Mouse (Mus musculus) kidney, embryonic 15.5 days (tissue): Measurements from ENCODE around the gene BC067074. TPM values are rescaled to one million over a fixed set of nuclear protein-coding genes. Genes with fewer than 3 reads are reported as not detected.
"Not testable (repeated sequence)": the region's sequence is repeated elsewhere in the genome, so short reads cannot be mapped to it uniquely, and the experiment has no call there.

Experiments
- ATAC-seq: fragments of 200-750 bp; cut with Nextera tagmentation; replicated peaks from 2 replicates; pipeline ENCODE4 v1.8.0; 2017; ENCODE audit warnings: moderate TSS enrichment; ENCODE audit not compliant: low FRiP score
- H3K27ac ChIP-seq: fragments of 300-500 bp; sonication (generic); 2 replicates; pipeline ENCODE4 v1.5.1; 2015; ENCODE audit warnings: mild to moderate bottlenecking, inconsistent platforms
- H3K27me3 ChIP-seq: fragments of 300-500 bp; sonication (generic); 2 replicates; pipeline ENCODE4 v1.6.1; 2015; ENCODE audit warnings: inconsistent platforms
- H3K36me3 ChIP-seq: fragments of 300-500 bp; sonication (generic); 2 replicates; pipeline ENCODE4 v1.6.1; 2015; ENCODE audit warnings: inconsistent platforms
- H3K4me1 ChIP-seq: fragments of 300-500 bp; sonication (generic); 2 replicates; pipeline ENCODE4 v1.6.1; 2015; ENCODE audit warnings: inconsistent platforms
- H3K4me2 ChIP-seq: fragments of 300-500 bp; sonication (generic); 2 replicates; pipeline ENCODE4 v1.6.1; 2015; ENCODE audit warnings: moderate library complexity, mild to moderate bottlenecking, inconsistent platforms
- H3K4me3 ChIP-seq: fragments of 300-500 bp; sonication (generic); replicated peaks from 2 replicates; pipeline ENCODE4 v1.5.1; 2015; ENCODE audit warnings: mild to moderate bottlenecking, inconsistent platforms
- H3K9ac ChIP-seq: fragments of 300-500 bp; sonication (generic); 2 replicates; pipeline ENCODE4 v1.6.1; 2015; ENCODE audit warnings: mild to moderate bottlenecking, inconsistent platforms
- H3K9me3 ChIP-seq: fragments of 300-500 bp; sonication (generic); replicated peaks from 2 replicates; pipeline ENCODE4 v1.6.1; 2016; ENCODE audit warnings: inconsistent platforms
- WGBS: fragments of 180-500 bp; shearing (Covaris S2); methylation state at CpG from one replicate; pipeline ENCODE4 v1.1.7; 2015; ENCODE audit warnings: mixed read lengths; 5-methylcytosine and 5-hydroxymethylcytosine counted together
- polyA plus RNA-seq: library from polyadenylated mRNA; unstranded; fragments of >200 nt; fragmentation: Nextera tagmentation; extraction: Ambion mirVana; gene quantifications from 2 replicates; pipeline ENCODE4 v1.2.1, GENCODE M21; 2015

The BC067074 gene
- 5.2 and 5.7 TPM in 2 replicates for polyA plus RNA-seq

DNA sequence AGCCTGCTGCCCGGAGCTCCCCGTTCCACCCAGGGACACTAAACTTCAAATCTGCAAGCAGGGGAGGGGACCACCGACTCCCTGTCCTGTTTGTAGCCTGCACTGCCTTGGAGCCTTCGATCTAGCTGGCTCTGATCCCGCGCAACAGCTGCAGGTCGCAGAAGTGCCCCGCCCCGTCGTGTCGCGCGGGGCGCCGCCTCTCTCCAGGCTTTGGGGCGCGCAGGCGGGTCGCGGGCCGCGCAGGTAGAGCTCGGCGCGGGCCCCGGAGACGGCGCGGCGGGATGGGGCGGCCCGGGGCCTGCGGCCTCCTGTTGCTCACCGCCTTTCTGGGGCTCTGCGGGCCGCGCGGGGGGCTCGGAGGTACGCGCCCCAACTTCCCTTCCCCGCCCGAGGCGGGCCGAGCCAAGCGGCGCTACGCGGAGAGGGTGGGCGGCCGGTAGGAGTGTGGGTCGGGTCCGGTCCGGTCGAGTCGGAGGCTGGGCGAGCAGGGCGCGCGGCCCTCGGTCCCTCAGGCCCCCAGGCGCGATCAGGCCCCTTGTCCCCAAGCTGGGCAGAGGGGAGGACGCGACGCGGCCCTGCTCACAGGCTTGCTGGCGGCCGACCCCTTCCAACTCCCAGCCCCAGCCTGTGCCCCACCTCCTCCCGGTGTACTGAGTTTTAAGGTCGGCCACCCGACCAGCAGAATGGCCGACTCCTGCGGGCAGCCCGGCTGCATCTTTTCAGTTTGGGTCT lies at the start of gene BC067074:
TSS of gene BC067074 (plus strand) at position 185 of the 732 bp plus-strand sequence.
- H3K36me3 ChIP-seq = no peaks in the 10 kb centered on the region
- H3K4me1 ChIP-seq = peaks cover 25% of the 10 kb centered on the region
- H3K27me3 ChIP-seq = peaks cover 7% of the 10 kb centered on the region; the same call in 1 of the 2 replicates
- under 1% methylated on average over 73 of the region's 75 CpGs for WGBS
- peak within 1 kb of the TSS; percentile 68 for H3K4me3 ChIP-seq
- peak; percentile 83 for ATAC-seq
- 0 out of 2 replicates have a peak within 1 kb of the TSS, but pooled peaks have one; percentile 32 for H3K27ac ChIP-seq
- H3K9me3 ChIP-seq = no peaks in the 10 kb centered on the region
- peak within 1 kb of the TSS; percentile 92 for H3K4me2 ChIP-seq
- H3K9ac ChIP-seq = peak within 1 kb of the TSS; percentile 74

DNA sequence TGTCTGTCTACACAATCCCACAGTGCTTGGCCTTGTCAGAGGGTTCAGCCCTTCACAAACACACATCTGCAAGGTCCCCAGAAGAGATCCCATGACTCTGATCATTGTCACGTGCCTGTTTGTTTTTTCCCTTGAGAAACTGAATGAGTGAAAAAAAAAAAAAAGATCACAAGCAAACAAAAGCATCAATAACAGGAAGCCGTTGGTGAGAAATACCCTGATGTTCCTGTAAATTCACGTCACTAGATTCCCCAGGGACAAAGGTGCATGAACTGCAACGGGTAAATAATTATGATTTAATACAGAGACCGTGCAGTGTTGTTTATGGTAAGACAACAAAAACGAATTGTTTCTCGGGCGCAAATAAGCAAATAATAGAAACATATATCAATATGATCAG lies 47.9 kb upstream of the BC067074 start:
- no peak for ATAC-seq
- Histone ChIP-seq H3K4me2 (no peak overlapping the region), H3K9ac (no peak overlapping the region), H3K4me3 (no peak overlapping the region), H3K4me1 (no peaks in the 10 kb centered on the region), H3K36me3 (no peaks in the 10 kb centered on the region), H3K9me3 (no peaks in the 10 kb centered on the region), H3K27ac (no peak overlapping the region), H3K27me3 (no peaks in the 10 kb centered on the region)
- WGBS = 55% methylated on average over 8 of the region's 8 CpGs

DNA sequence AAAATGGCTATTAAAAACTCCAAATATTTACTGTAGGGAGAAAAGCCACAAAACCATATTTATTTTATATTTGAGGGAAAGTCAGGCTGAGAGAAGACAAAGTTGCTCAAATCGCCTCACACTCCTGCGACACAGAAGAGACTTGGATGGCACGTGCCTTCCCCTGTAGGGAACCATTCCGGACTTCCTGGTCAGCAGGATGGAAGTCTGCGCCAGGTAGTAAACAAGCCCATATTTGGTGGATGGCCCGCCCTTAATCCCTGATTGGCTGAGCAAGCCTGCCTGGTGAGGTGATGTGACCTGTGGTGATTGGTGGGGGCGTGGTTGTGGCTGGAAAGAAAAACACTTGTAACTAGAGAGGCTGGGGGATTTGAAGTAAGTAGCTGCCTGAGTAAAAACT lies 40.4 kb upstream of the BC067074 start:
- not testable (repeated sequence) for H3K27ac ChIP-seq, ATAC-seq, H3K36me3 ChIP-seq, H3K4me2 ChIP-seq, H3K9ac ChIP-seq, H3K27me3 ChIP-seq, H3K4me1 ChIP-seq, H3K9me3 ChIP-seq, H3K4me3 ChIP-seq
- WGBS = 90% methylated on average over 7 of the region's 7 CpGs

DNA sequence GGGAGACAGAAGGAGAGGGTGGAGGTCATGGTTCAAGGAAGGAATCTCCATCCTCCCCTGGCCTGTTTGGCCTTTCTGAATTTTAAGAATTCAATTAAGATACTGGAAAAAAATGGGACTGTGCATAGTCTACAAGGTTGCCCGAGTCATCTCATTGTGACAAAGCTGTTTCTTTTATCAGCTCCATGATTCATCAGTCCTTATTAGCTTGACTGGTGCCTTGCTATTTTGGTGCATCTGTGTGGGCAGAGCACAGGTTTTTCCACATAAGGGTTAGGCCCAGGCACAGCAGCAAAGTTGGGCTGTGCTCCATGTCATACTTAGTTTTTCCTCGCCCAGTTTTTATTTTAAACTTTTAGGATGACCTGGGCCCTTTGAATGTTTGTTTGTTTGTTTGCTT lies 36.2 kb upstream of the BC067074 start:
- Histone ChIP-seq H3K4me1 (no peaks in the 10 kb centered on the region), H3K27ac (no peak overlapping the region), H3K4me3 (no peak overlapping the region), H3K9me3 (no peaks in the 10 kb centered on the region), H3K36me3 (no peaks in the 10 kb centered on the region), H3K4me2 (no peak overlapping the region), H3K27me3 (no peaks in the 10 kb centered on the region), H3K9ac (no peak overlapping the region)
- 85% methylated on average over 2 of the region's 2 CpGs for WGBS
- no peak for ATAC-seq

DNA sequence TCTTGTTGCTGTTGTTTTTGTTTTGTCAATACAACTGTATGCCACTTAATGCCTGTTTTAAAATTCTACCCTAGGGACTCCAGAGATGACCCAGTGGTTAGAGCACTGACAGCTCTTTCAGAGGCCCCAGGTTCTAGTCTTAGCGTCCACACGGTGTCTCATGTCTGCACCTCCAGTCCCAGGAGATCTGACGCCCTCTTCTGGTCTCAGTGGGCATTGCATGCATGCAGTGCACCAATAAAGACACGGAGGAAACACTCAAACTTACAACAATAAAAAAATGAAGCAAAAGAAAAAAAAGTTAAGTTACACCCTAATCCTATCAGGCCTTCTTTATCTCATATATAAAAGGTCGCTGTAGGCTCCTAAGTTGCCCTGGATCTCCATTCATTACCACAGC lies 35.8 kb upstream of the BC067074 start:
- no peak for ATAC-seq
- H3K27me3 ChIP-seq = no peaks in the 10 kb centered on the region
- H3K4me2 ChIP-seq = no peak overlapping the region
- 55% methylated on average over 5 of the region's 5 CpGs for WGBS
- H3K9me3 ChIP-seq = no peaks in the 10 kb centered on the region
- H3K4me3 ChIP-seq = no peak overlapping the region
- no peak overlapping the region for H3K9ac ChIP-seq
- no peaks in the 10 kb centered on the region for H3K36me3 ChIP-seq
- H3K27ac ChIP-seq = no peak overlapping the region
- no peaks in the 10 kb centered on the region for H3K4me1 ChIP-seq

DNA sequence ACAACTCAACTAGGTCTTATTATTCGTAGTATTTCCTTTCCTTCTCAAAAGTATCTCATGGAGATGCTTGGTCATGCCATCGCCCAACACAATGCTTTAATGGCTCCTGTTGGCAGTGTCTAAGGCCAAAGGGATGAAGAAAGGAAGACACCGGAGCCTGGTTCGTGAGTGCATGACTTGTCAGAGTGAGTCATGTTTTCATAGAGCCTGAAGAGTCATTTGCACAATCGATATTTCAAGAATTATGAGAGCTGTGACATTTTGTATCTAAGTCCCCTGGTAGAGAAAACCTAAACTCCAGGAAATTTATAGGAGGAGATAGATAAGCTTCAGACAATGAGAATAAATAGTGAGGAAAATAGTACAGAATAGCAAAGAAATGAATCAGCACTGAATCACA lies 33.7 kb upstream of the BC067074 start:
- Histone ChIP-seq H3K27ac (no peak overlapping the region), H3K4me3 (no peak overlapping the region), H3K36me3 (no peaks in the 10 kb centered on the region), H3K4me1 (no peaks in the 10 kb centered on the region), H3K27me3 (no peaks in the 10 kb centered on the region), H3K9me3 (no peaks in the 10 kb centered on the region), H3K9ac (no peak overlapping the region), H3K4me2 (no peak overlapping the region)
- no peak for ATAC-seq
- 86% methylated on average over 5 of the region's 5 CpGs for WGBS

DNA sequence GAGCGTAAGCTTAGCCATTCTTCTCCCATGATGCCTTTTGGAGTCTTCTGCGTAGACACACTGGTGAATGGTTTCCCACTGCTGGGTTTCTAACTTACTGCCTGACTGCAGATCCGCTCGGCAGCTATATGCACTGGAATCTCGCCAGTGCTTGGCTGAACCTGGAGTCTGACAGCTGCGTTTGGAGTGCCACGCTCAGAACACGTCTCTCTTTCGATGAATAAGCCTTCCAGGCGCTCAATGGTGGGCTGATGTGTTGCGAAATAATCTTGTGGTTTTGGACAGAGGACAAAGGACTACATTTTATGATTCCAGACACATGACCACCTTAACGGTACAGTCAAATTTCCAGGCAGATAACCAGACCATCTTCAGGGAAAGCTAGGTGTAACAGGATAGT lies 30.1 kb upstream of the BC067074 start:
- Histone ChIP-seq H3K4me2 (no peak overlapping the region), H3K4me3 (no peak overlapping the region), H3K9ac (no peak overlapping the region), H3K4me1 (no peaks in the 10 kb centered on the region), H3K9me3 (no peaks in the 10 kb centered on the region), H3K36me3 (no peaks in the 10 kb centered on the region), H3K27ac (no peak overlapping the region), H3K27me3 (no peaks in the 10 kb centered on the region)
- no peak for ATAC-seq
- WGBS = 82% methylated on average over 12 of the region's 12 CpGs

DNA sequence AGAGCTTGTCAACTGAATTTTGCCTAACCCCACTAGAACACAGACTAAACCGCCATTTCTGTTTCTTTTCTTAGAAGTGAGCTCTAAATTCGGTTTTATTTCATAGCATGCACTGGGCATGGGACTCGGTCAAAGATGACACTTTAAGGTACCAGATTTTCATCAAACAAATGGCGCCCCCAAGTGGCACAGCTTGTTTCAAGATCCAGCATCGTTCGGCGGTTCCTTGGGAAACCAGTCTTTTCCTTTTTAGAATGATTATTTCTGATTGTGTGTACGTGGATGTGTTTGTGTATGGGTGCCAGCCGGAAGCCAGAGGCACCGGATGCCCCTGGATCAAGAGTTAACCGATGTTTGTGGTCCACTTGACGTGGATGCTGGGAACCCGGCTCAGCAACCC lies 27.7 kb upstream of the BC067074 start:
- Histone ChIP-seq H3K4me3 (no peak overlapping the region), H3K9ac (no peak overlapping the region), H3K27ac (no peak overlapping the region), H3K4me1 (no peaks in the 10 kb centered on the region), H3K4me2 (no peak overlapping the region), H3K36me3 (no peaks in the 10 kb centered on the region), H3K9me3 (no peaks in the 10 kb centered on the region), H3K27me3 (no peaks in the 10 kb centered on the region)
- WGBS = 28% methylated on average over 13 of the region's 13 CpGs
- no peak for ATAC-seq

DNA sequence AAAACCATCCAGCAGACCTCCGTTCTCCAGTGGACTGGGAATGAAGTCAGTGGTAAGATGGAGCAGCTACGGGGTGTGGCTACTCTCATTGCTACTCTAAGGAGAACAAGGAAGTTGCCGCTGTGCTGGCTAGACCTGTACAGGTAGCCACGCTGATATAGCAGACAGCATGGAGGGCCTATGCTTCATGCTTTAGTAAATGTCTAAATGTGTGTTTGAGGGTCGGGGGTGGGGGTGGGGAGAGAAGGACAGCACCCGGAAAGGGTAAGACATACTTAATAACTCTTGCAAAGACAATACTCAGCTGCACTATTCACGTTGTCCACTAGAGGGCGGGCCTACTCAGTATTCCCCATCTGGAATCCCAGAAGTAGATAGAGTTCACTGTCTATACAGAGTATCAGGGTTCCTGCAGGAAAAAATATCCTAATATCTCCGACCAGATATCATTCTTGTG lies 26.4 kb upstream of the BC067074 start:
- H3K36me3 ChIP-seq = no peaks in the 10 kb centered on the region
- ATAC-seq = no peak
- no peaks in the 10 kb centered on the region for H3K27me3 ChIP-seq
- H3K9ac ChIP-seq = no peak overlapping the region
- H3K27ac ChIP-seq = no peak overlapping the region
- no peaks in the 10 kb centered on the region for H3K4me1 ChIP-seq
- WGBS = 27% methylated on average over 9 of the region's 9 CpGs
- H3K4me2 ChIP-seq = no peak overlapping the region; the same call in 1 of the 2 replicates
- H3K9me3 ChIP-seq = no peaks in the 10 kb centered on the region
- H3K4me3 ChIP-seq = no peak overlapping the region

DNA sequence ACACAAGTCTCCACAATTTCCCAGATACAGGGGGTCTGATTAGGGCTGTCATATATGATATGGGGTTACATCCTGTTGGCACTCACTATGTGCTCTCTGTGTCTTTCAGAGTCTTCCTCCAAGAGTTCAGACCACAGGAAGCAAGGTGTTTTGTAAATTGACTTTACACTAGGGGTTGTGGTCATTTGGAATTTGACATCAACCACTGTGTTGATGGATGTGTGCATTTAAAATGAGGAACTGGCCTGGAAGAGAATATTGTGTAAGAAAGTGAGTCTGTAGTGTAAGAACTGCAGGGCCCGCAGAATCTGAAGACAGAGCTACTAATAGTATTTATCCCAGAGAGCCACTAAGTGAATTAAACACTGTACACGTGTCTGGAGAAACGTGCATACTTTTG lies 25.8 kb upstream of the BC067074 start:
- 88% methylated on average over 3 of the region's 3 CpGs for WGBS

DNA sequence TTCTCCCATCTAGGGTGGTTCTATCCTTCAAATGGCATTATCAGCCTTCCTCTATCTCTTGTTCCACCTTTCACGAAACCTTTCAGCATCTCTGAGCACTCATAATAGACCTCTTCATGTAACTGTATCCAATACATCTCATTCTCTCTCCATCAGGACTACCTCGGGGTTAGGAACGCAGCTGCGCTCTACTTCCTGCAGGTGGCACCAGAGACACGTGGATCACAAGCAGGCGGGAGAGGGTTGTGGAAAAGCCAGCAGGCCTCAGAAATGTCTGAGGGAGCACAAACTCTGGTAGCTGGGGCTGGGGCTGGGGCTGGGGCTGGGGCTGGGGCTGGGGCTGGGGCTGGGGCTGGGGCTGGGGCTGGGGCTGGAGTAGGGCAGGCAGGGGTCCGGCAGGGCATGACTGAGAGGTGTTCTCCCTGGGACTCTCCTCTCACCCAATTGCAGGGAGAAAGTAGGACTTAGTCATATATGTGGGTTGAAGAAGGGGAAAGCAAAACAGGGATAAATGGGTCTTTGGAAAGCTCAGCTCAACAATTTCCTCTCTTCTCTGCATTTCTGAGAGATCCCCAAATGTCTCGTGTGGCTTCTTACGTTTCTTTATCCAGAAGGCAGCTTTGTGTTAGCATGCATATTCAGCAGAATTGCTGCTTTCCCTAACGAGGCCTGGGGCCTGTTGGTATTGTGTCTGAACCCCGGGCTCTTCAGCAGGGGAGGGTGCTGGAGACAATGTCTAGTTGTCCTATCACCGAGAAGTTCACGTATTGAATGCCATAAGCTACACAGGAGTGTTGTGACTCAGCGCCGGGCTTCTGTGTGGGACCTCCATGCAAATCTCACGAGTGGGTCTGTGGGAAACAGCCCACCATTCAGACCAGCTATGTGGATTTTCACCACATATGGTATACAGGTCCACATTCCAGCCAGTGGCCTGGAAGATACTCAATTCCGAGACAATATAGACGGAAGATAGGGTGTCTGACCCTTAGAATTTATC lies 22.9 kb upstream of the BC067074 start:
- WGBS = 53% methylated on average over 18 of the region's 18 CpGs
- no peak overlapping the region for H3K9ac ChIP-seq
- no peak overlapping the region for H3K4me2 ChIP-seq
- no peaks in the 10 kb centered on the region for H3K9me3 ChIP-seq
- H3K4me3 ChIP-seq = no peak overlapping the region
- no peak overlapping the region for H3K27ac ChIP-seq
- no peaks in the 10 kb centered on the region for H3K4me1 ChIP-seq
- H3K27me3 ChIP-seq = no peaks in the 10 kb centered on the region
- peak; percentile 89 for ATAC-seq
- no peaks in the 10 kb centered on the region for H3K36me3 ChIP-seq

More for the DNA sequence above, 25.8 kb upstream of the BC067074 start:
- no peak for ATAC-seq
- Histone ChIP-seq H3K9me3 (no peaks in the 10 kb centered on the region), H3K4me2 (no peak overlapping the region), H3K4me3 (no peak overlapping the region), H3K27me3 (no peaks in the 10 kb centered on the region), H3K9ac (no peak overlapping the region), H3K27ac (no peak overlapping the region), H3K36me3 (no peaks in the 10 kb centered on the region), H3K4me1 (no peaks in the 10 kb centered on the region)

DNA sequence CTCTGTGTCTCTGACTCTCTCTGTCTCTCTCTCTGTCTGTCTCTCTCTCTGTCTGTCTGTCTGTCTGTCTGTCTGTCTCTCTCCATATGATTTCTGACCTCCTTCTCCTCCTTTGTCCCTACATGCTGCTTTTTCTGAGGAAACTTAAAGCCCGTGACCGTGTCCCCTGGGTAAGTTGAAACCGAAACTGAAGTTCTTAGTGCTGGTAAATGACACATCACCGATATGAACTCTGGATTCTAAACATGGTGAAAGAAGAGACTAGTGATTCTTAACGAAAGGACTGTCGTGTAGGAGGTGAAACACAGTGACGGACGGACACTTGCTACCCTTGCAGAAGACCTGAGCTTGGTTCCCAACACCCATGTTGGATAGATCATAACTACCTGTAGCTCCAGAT lies 21.8 kb upstream of the BC067074 start:
- no peak overlapping the region for H3K4me2 ChIP-seq

More for the DNA sequence above, 21.8 kb upstream of the BC067074 start:
- Histone ChIP-seq H3K27me3 (no peaks in the 10 kb centered on the region), H3K4me1 (no peaks in the 10 kb centered on the region), H3K9me3 (no peaks in the 10 kb centered on the region), H3K4me3 (no peak overlapping the region), H3K36me3 (no peaks in the 10 kb centered on the region), H3K27ac (no peak overlapping the region), H3K9ac (no peak overlapping the region)
- 80% methylated on average over 8 of the region's 8 CpGs for WGBS
- no peak for ATAC-seq
